Mouse (Mus musculus) MEL (cell line): ENCODE measurements around the gene St6galnac5.

Experiments used
- CTCF ChIP-seq, 3 experiments: IDR thresholded peaks in 2 of 3; conservative IDR thresholded peaks in 1 of 3; 2 replicates each; pipeline ENCODE4 v1.5.1; 2011 to 2012; ENCODE audit warnings: low read length in 3 of 3, low read depth in 2 of 3, mild to moderate bottlenecking in 2 of 3, improper control_type of control experiment in 1 of 3, inconsistent platforms in 1 of 3, mixed read lengths in 1 of 3, moderate library complexity in 1 of 3; ENCODE audit not compliant: control insufficient read depth in 1 of 3, insufficient read depth in 1 of 3, poor library complexity in 1 of 3, severe bottlenecking in 1 of 3
- E2F4 ChIP-seq: IDR thresholded peaks from 2 replicates; pipeline ENCODE4 v1.6.1; 2011; ENCODE audit warnings: low read depth, low read length, improper control_type of control experiment, borderline replicate concordance
- ETS1 ChIP-seq: IDR thresholded peaks from 2 replicates; pipeline ENCODE4 v1.6.1; 2012; ENCODE audit warnings: low read depth, mild to moderate bottlenecking, inconsistent platforms, low read length, improper control_type of control experiment, moderate library complexity
- GATA1 ChIP-seq: IDR thresholded peaks from 2 replicates; pipeline ENCODE4 v1.6.1; 2011; ENCODE audit warnings: low read depth, low read length, improper control_type of control experiment
- MAFK ChIP-seq: IDR thresholded peaks from 2 replicates; pipeline ENCODE4 v1.6.1; 2011; ENCODE audit warnings: low read depth, mild to moderate bottlenecking, low read length, improper control_type of control experiment, borderline replicate concordance
- MAX ChIP-seq: IDR thresholded peaks from 2 replicates; pipeline ENCODE4 v1.6.1; 2011; ENCODE audit warnings: low read length, improper control_type of control experiment
- MXI1 ChIP-seq: IDR thresholded peaks from 2 replicates; pipeline ENCODE4 v1.6.1; 2011; ENCODE audit warnings: mild to moderate bottlenecking, low read depth, low read length, improper control_type of control experiment
- NELFE ChIP-seq: IDR thresholded peaks from 2 replicates; pipeline ENCODE4 v1.6.1; 2011; ENCODE audit warnings: low read depth, low read length, improper control_type of control experiment
- POLR2A ChIP-seq, 2 experiments: IDR thresholded peaks; 2 replicates each; pipeline ENCODE4 v1.6.1; 2011 to 2012; ENCODE audit warnings: low read length in 2 of 2, mild to moderate bottlenecking in 2 of 2, control low read depth in 1 of 2, improper control_type of control experiment in 1 of 2, low read depth in 1 of 2, moderate library complexity in 1 of 2; ENCODE audit not compliant: control insufficient read depth in 1 of 2, insufficient read depth in 1 of 2, poor library complexity in 1 of 2
- ZC3H11A ChIP-seq: IDR thresholded peaks from 2 replicates; pipeline ENCODE4 v1.6.1; 2012; ENCODE audit warnings: low read depth, mild to moderate bottlenecking, inconsistent platforms, low read length, improper control_type of control experiment

- TF ChIP-seq ETS1 (no peak), NELFE (no peak), MAFK (no peak), CTCF (IDR thresholded peaks at IDR 0.05 in 2 of 3, conservative IDR thresholded peaks at IDR 0.05 in 1 of 3; ENCODE audit: control insufficient read depth in 1 of 3, insufficient read depth in 1 of 3, low read depth in 2 of 3, low read length in 3 of 3, poor library complexity in 1 of 3, severe bottlenecking in 1 of 3) (no peak), MAX (no peak), E2F4 (no peak), GATA1 (no peak), ZC3H11A (no peak), MXI1 (no peak), POLR2A (IDR thresholded peaks at IDR 0.05; ENCODE audit: control insufficient read depth in 1 of 2, insufficient read depth in 1 of 2, low read depth in 1 of 2, low read length in 2 of 2, poor library complexity in 1 of 2) (no peak)
Observed at GRCm38 (mm10) chr3:152843925-152844324, 138.1 kb downstream of the St6galnac5 start.
